Mouse (Mus musculus) lung, postnatal 0 days (tissue): ENCODE measurements around the gene Dner. TPM values are rescaled to one million over a fixed set of nuclear protein-coding genes. Genes with fewer than 3 reads are reported as not detected.

ENCODE experiments used
- ATAC-seq: fragments of 200-750 bp; cut with Nextera tagmentation; 2 replicates; pipeline ENCODE4 v1.8.0; 2017; ENCODE audit warnings: moderate library complexity
- DNase-seq: peaks from one replicate; pipeline ENCODE4 v3.0.0-alpha.2; 2016; ENCODE audit warnings: low spot score
- H3K27ac ChIP-seq: fragments of 300-500 bp; sonication (generic); 2 replicates; pipeline ENCODE4 v1.5.1; 2014; ENCODE audit warnings: antibody characterized with exemption, mild to moderate bottlenecking, low read length, mixed read lengths
- H3K27me3 ChIP-seq: fragments of 300-500 bp; sonication (generic); replicated peaks from 2 replicates; pipeline ENCODE4 v1.6.1; 2014; ENCODE audit warnings: low read length, mixed read lengths; ENCODE audit not compliant: insufficient read depth
- H3K36me3 ChIP-seq: fragments of 300-500 bp; sonication (generic); 2 replicates; pipeline ENCODE4 v1.6.1; 2014; ENCODE audit warnings: low read length, mixed read lengths; ENCODE audit not compliant: insufficient read depth
- H3K4me1 ChIP-seq: fragments of 300-500 bp; sonication (generic); 2 replicates; pipeline ENCODE4 v1.6.1; 2014; ENCODE audit warnings: antibody characterized with exemption, low read depth, low read length, mixed read lengths; ENCODE audit not compliant: insufficient read depth
- H3K4me2 ChIP-seq: fragments of 300-500 bp; sonication (generic); replicated peaks from 2 replicates; pipeline ENCODE4 v1.6.1; 2014; ENCODE audit warnings: low read depth, mild to moderate bottlenecking, low read length, moderate library complexity, mixed read lengths
- H3K4me3 ChIP-seq: fragments of 300-500 bp; sonication (generic); 2 replicates; pipeline ENCODE4 v1.5.1; 2014; ENCODE audit warnings: low read depth, low read length
- H3K9ac ChIP-seq: fragments of 300-500 bp; sonication (generic); replicated peaks from 2 replicates; pipeline ENCODE4 v1.6.1; 2014; ENCODE audit warnings: low read depth, mild to moderate bottlenecking
- H3K9me3 ChIP-seq: fragments of 300-500 bp; sonication (generic); 2 replicates; pipeline ENCODE4 v1.6.1; 2016; ENCODE audit warnings: low read length, mixed read lengths
- CTCF ChIP-seq: IDR thresholded peaks from 2 replicates; pipeline ENCODE4 v1.5.1; 2016; ENCODE audit warnings: antibody characterized with exemption, mild to moderate bottlenecking
- EP300 ChIP-seq: IDR thresholded peaks from 2 replicates; pipeline ENCODE4 v1.6.1; 2016; ENCODE audit warnings: antibody characterized with exemption, mild to moderate bottlenecking, control low read depth
- WGBS: fragments of 180-500 bp; shearing (Covaris S2); extraction: QIAGEN DNeasy Blood & Tissue Kit; methylation state at CpG from one replicate; pipeline ENCODE4 v1.1.7; 2014; 5-methylcytosine and 5-hydroxymethylcytosine counted together
- polyA plus RNA-seq: library from polyadenylated mRNA; unstranded; fragments of >200 nt; fragmentation: Nextera tagmentation; extraction: Ambion mirVana; gene quantifications from 2 replicates; pipeline ENCODE4 v1.2.1, GENCODE M21; 2015

The Dner gene
- polyA plus RNA-seq, 1 experiment from 2014 or later: 0.48 TPM

DNA sequence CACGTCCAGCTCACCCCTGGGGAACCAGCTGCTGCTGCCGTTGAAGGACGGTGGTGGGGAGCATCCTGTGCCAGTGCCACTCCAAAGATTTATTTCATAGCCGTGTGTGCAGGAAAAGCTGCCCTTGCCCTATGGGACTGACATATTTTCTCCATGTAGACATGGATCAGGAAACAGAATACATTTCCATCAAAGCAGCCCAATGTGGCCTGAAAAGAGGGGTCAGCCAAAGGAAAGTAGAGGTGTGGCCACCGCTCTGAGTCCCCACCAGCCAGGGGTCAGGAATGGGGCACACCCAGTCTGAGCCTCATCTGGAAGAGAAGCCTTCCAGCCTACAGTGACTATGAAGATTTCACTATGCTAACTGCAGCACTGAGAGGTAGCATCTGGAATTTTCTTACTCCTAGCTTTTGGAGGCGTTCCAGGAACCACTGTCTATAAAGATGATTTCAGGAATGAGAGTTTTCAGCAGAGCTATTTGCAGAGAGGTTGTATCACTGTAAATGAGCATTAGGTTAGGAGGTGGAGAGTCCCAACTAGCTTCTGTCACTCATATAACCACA lies 189.0 kb downstream of the Dner start:
- DNase-seq (peak; percentile 17), ATAC-seq (no peak)
- no peaks in the 10 kb centered on the region for H3K4me1 ChIP-seq
- no peak overlapping the region for H3K4me2 ChIP-seq
- H3K36me3 ChIP-seq: no peaks in the 10 kb centered on the region
- 42% methylated on average over 6 of the region's 6 CpGs for WGBS
- TF ChIP-seq EP300: no peak
- no peak for TF ChIP-seq CTCF
- no peak overlapping the region for H3K4me3 ChIP-seq
- no peaks in the 10 kb centered on the region for H3K27me3 ChIP-seq
- H3K27ac ChIP-seq: no peak overlapping the region
- no peaks in the 10 kb centered on the region for H3K9me3 ChIP-seq
- H3K9ac ChIP-seq: no peak overlapping the region

DNA sequence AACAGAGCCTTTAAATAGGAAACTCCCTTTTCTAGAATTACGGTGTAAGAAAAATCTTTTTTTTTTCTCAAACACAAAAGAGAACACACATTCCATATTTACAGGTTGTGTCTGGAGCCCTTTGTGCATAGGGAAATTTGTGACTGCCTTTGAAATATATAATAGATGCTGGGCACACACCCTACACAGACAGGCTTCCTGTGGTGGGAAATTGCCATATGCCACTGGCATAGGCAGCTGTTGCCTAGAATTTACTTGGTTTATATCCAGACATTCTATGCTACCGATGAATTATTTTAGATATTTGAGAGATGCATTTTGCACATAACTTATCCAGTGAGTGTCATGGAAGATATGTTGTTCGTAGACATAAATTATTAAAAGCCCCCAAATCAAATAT lies 195.3 kb downstream of the Dner start:
- no peaks in the 10 kb centered on the region for H3K9me3 ChIP-seq
- WGBS: 87% methylated on average over 3 of the region's 3 CpGs
- TF ChIP-seq EP300 (no peak), CTCF (no peak)
- H3K4me2 ChIP-seq: no peak overlapping the region
- no peaks in the 10 kb centered on the region for H3K27me3 ChIP-seq
- no peak overlapping the region for H3K9ac ChIP-seq
- no peak overlapping the region for H3K4me3 ChIP-seq
- H3K4me1 ChIP-seq: no peaks in the 10 kb centered on the region
- no peaks in the 10 kb centered on the region for H3K36me3 ChIP-seq
- no peak overlapping the region for H3K27ac ChIP-seq
- ATAC-seq (no peak), DNase-seq (no peak)

DNA sequence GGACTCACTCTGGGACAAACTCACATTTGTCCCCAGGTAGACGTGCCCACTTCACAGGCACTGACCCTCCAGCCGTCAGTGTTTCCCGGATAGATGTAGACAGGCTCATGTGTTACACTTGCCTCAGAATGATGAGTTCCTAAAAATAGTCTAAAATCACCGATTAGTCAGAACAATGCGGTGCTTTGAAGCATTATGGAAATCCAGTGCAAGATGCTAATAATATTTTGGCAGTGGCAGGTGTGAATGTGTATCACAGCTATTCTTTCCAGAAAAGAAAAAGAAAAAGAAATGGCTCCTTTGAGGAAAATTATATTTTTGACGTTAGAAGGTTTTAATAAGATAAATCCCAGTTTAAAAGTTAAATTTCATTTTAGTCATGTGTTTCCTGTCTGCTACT lies 204.3 kb downstream of the Dner start:
- no peak overlapping the region for H3K4me2 ChIP-seq
- H3K4me3 ChIP-seq: no peak overlapping the region
- TF ChIP-seq CTCF: no peak
- no peak for TF ChIP-seq EP300
- no peaks in the 10 kb centered on the region for H3K36me3 ChIP-seq
- DNase-seq: no peak
- no peaks in the 10 kb centered on the region for H3K4me1 ChIP-seq
- H3K27ac ChIP-seq: no peak overlapping the region
- WGBS: 78% methylated on average over 6 of the region's 6 CpGs
- ATAC-seq: no peak
- no peaks in the 10 kb centered on the region for H3K9me3 ChIP-seq
- H3K27me3 ChIP-seq: no peaks in the 10 kb centered on the region
- no peak overlapping the region for H3K9ac ChIP-seq

DNA sequence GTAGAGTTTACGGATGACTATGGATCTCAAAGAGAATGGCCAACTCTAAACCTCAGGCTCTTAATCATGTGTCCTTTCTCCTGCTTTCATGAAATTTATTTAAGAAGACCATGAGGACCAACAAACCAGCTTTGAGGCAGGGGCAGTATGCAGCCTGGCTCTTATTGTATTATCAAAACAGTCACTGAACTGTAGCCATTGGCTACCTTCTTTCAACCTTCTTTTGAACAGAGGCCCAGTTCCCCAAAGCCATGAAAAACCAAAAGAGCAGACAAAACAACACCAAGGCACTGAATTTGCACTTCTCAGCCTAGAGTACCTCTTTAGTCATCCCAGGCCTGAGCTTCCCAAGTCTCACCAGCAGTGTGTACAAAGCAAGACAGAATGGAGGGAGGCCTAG lies 207.5 kb downstream of the Dner start:
- no peak for TF ChIP-seq CTCF
- no peak for TF ChIP-seq EP300
- no peak overlapping the region for H3K27ac ChIP-seq
- DNase-seq (no peak), ATAC-seq (no peak)
- H3K9ac ChIP-seq: no peak overlapping the region
- H3K4me2 ChIP-seq: no peak overlapping the region
- no peaks in the 10 kb centered on the region for H3K9me3 ChIP-seq
- H3K36me3 ChIP-seq: no peaks in the 10 kb centered on the region
- WGBS: 94% methylated on average over 1 of the region's 1 CpGs
- H3K27me3 ChIP-seq: no peaks in the 10 kb centered on the region
- H3K4me1 ChIP-seq: no peaks in the 10 kb centered on the region
- H3K4me3 ChIP-seq: no peak overlapping the region

DNA sequence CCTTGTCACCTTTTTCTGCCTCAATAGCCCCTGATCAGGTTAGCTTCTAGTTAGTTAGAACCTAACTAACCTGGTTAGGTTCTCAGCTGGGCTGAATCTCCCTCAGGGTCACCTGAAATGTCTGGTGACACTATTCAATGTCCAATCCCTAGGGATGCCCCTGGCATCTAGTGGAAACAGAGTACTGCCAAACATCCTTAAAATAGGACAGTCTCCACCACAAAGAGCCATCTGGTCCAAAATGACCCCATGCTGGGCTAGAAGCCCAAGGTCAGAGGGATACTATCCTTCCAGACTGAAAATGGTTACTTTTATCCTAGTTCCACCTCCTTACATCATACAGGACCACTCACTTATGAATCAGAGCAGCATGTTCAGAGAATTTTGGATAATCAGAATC lies 211.0 kb downstream of the Dner start:
- Histone ChIP-seq H3K27ac (no peak overlapping the region), H3K27me3 (no peaks in the 10 kb centered on the region), H3K4me3 (no peak overlapping the region), H3K4me1 (no peaks in the 10 kb centered on the region), H3K9ac (no peak overlapping the region), H3K36me3 (no peaks in the 10 kb centered on the region), H3K9me3 (no peaks in the 10 kb centered on the region), H3K4me2 (no peak overlapping the region)
- no peak for ATAC-seq
- DNase-seq: no peak
- TF ChIP-seq CTCF: no peak
- TF ChIP-seq EP300: no peak

DNA sequence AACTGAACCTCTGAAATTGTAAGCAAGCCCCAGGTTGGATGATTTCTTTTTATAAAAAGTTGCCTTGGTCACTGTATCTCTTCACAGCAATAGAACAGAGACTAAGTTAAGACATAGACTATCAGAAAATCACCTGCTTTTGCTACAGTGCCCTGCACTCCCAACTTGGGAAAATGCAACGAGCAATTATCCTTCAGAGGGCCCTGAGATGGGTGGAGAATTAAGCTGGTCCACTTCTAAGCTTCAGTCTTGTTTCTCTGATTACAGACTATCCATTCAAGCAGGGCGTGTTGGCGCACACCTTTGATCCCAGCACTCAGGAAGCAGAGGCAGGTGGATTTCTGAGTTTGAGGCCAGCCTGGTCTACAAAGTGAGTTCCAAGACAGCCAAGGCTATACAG lies 211.4 kb downstream of the Dner start:
- Histone ChIP-seq H3K27ac (no peak overlapping the region), H3K27me3 (no peaks in the 10 kb centered on the region), H3K36me3 (no peaks in the 10 kb centered on the region), H3K4me2 (no peak overlapping the region), H3K9me3 (no peaks in the 10 kb centered on the region), H3K9ac (no peak overlapping the region), H3K4me3 (no peak overlapping the region), H3K4me1 (no peaks in the 10 kb centered on the region)
- DNase-seq: no peak
- no peak for TF ChIP-seq CTCF
- TF ChIP-seq EP300: no peak
- ATAC-seq: no peak
- WGBS: 84% methylated on average over 3 of the region's 3 CpGs

DNA sequence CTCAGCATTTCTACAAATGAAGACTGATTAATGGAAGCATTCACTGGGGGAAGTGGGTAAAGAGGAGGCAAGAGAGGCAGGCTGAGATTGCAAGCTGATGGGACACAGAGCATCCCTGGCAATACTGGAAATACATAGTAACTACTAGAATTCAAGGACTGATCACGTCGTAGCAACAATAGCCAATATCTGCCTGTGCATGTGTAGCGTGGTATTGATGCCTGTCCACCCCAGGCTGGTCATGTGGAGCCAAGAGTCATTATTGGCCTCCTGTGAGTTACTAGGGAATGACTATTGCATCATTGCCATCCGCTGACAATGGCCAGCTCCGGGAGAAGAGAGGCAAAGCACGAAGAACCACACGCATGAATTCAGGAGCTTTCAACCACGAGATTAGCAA lies 216.0 kb downstream of the Dner start:
- H3K9me3 ChIP-seq: no peaks in the 10 kb centered on the region
- no peak overlapping the region for H3K4me3 ChIP-seq
- H3K9ac ChIP-seq: no peak overlapping the region
- no peak overlapping the region for H3K27ac ChIP-seq
- no peaks in the 10 kb centered on the region for H3K4me1 ChIP-seq
- no peak for ATAC-seq
- no peak overlapping the region for H3K4me2 ChIP-seq
- H3K36me3 ChIP-seq: no peaks in the 10 kb centered on the region
- TF ChIP-seq CTCF: no peak
- TF ChIP-seq EP300: no peak
- no peak for DNase-seq
- WGBS: 83% methylated on average over 8 of the region's 8 CpGs
- no peaks in the 10 kb centered on the region for H3K27me3 ChIP-seq
